Mouse (Mus musculus) liver, embryonic 16.5 days (tissue): Measurements from ENCODE around the gene Smyd3. TPM values are rescaled to one million over a fixed set of nuclear protein-coding genes. Genes with fewer than 3 reads are reported as not detected.

Experiments
- ATAC-seq: fragments of 200-750 bp; cut with Nextera tagmentation; 2 replicates; pipeline ENCODE4 v1.8.0; 2017; ENCODE audit warnings: low read depth, mild to moderate bottlenecking, moderate number of reproducible peaks, moderate library complexity
- H3K27ac ChIP-seq: fragments of 300-500 bp; sonication (generic); 2 replicates; pipeline ENCODE4 v1.5.1; 2014; ENCODE audit warnings: mild to moderate bottlenecking, low read length
- H3K27me3 ChIP-seq: fragments of 300-500 bp; sonication (generic); 2 replicates; pipeline ENCODE4 v1.6.1; 2014; ENCODE audit warnings: low read depth, low read length, mixed read lengths; ENCODE audit not compliant: control insufficient read depth, insufficient read depth
- H3K36me3 ChIP-seq: fragments of 300-500 bp; sonication (generic); 2 replicates; pipeline ENCODE4 v1.6.1; 2014; ENCODE audit warnings: mild to moderate bottlenecking; ENCODE audit not compliant: control insufficient read depth, insufficient read depth
- H3K4me1 ChIP-seq: fragments of 300-500 bp; sonication (generic); 2 replicates; pipeline ENCODE4 v1.6.1; 2014; ENCODE audit warnings: low read depth, low read length, mixed read lengths; ENCODE audit not compliant: control insufficient read depth
- H3K4me2 ChIP-seq: fragments of 300-500 bp; sonication (generic); 2 replicates; pipeline ENCODE4 v1.6.1; 2014; ENCODE audit warnings: low read depth, low read length, mixed read lengths
- H3K4me3 ChIP-seq: fragments of 300-500 bp; sonication (generic); 2 replicates; pipeline ENCODE4 v1.5.1; 2014; ENCODE audit warnings: low read depth, mild to moderate bottlenecking, low read length
- H3K9ac ChIP-seq: fragments of 300-500 bp; sonication (generic); 2 replicates; pipeline ENCODE4 v1.6.1; 2014; ENCODE audit warnings: low read depth, low read length
- H3K9me3 ChIP-seq: fragments of 300-500 bp; sonication (generic); replicated peaks from 2 replicates; pipeline ENCODE4 v1.6.1; 2016; ENCODE audit warnings: low read length; ENCODE audit not compliant: control insufficient read depth
- WGBS: fragments of 180-500 bp; shearing (Covaris S2); extraction: QIAGEN DNeasy Blood & Tissue Kit; methylation state at CpG from one replicate; pipeline ENCODE4 v1.1.7; 2014; ENCODE audit not compliant: insufficient replicate concordance; 5-methylcytosine and 5-hydroxymethylcytosine counted together
- polyA plus RNA-seq: library from polyadenylated mRNA; unstranded; fragments of >200 nt; fragmentation: Nextera tagmentation; extraction: Ambion mirVana; gene quantifications from 2 replicates; pipeline ENCODE4 v1.2.1, GENCODE M21; 2015

Gene Smyd3
- polyA plus RNA-seq, 1 experiment from 2014 or later = 6.4 TPM

DNA sequence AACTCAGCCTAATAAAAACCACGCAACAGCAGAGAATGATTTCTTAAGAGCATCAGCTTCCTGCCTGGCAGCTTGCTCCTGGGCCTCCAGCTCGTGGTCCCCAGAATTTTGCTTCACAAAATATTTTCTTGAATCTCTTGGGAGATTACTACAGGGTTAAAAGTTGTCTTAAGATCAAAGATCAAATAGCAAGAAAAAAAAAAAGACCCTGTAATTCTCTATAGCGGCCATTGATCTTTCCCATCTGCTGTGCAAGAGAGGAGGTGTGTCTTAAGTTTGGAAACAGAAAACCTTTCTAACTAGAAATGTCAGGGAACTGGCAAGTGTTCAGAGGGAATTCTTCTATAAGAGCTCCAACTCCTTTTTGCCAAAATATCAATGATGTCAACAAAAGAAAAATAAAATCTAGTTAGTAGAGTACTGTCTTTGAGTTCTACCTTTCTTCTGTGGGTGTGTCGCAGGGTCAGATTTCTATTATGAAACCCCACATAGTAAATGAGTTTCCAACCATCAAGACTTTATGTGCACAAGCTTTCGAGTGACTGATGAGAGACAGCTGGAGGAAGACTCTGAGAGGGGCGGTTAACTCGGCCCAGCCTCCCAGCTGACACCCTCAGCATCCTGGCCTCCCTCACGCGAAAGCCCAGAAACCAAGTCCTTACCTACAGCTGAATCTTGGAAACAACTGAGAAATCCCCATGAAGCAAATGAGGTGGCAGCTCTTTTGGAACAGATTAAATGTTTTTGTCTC, 59.4 kb downstream of the Smyd3 start:
- Histone ChIP-seq H3K4me3 (no peak overlapping the region), H3K27ac (no peak overlapping the region), H3K4me1 (no peaks in the 10 kb centered on the region), H3K9ac (no peak overlapping the region), H3K36me3 (no peaks in the 10 kb centered on the region), H3K27me3 (no peaks in the 10 kb centered on the region), H3K4me2 (no peak overlapping the region), H3K9me3 (no peaks in the 10 kb centered on the region)
- ATAC-seq = no peak
- WGBS = 73% methylated on average over 9 of the region's 9 CpGs

DNA sequence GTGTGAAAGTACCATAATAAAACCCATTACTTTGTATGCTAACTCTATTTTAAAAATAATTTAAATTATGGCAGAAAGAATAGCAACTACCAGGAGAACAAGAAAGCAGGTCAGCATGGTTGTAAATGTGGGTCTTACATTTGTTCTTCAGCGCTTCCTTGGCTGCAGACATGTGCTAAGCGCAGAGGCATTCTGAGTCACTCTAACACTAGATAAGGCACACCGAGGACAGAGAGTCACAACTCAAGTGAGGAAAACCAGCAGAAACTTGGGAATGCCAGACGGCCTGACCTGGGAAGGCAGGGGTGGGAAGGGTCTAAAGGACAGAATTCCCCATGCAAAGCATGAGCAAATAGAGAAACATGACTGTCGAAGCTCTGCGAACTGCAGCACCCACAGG, 63.2 kb downstream of the Smyd3 start:
- H3K9ac ChIP-seq = no peak overlapping the region
- H3K4me2 ChIP-seq = no peak overlapping the region
- no peak overlapping the region for H3K4me3 ChIP-seq
- no peaks in the 10 kb centered on the region for H3K27me3 ChIP-seq
- H3K9me3 ChIP-seq = no peaks in the 10 kb centered on the region
- 60% methylated on average over 6 of the region's 6 CpGs for WGBS
- H3K4me1 ChIP-seq = no peaks in the 10 kb centered on the region
- ATAC-seq = no peak
- no peaks in the 10 kb centered on the region for H3K36me3 ChIP-seq
- no peak overlapping the region for H3K27ac ChIP-seq

DNA sequence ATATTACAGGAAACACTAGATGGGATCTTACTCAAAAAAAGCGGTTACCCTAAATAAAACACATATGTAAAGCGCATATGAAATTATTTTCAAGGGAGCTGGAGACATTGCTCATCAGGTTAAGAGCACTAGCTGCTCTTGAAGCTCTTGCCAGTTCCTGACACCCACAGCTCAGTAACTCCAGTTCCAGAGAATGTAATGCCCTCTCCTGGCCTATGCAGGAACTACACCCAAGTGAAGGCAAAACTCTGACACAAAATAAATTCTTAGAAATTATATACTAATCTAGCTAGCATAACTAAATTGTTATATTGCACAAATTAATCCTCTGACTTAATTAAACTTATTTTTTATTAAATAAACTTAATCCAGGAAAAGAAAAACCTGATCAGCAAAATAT, 66.6 kb downstream of the Smyd3 start:
- no peaks in the 10 kb centered on the region for H3K36me3 ChIP-seq
- H3K9ac ChIP-seq = no peak overlapping the region
- H3K27me3 ChIP-seq = no peaks in the 10 kb centered on the region
- no peak overlapping the region for H3K27ac ChIP-seq
- ATAC-seq = no peak
- WGBS = 83% methylated on average over 2 of the region's 2 CpGs
- no peaks in the 10 kb centered on the region for H3K4me1 ChIP-seq
- no peak overlapping the region for H3K4me3 ChIP-seq
- no peaks in the 10 kb centered on the region for H3K9me3 ChIP-seq
- no peak overlapping the region for H3K4me2 ChIP-seq

DNA sequence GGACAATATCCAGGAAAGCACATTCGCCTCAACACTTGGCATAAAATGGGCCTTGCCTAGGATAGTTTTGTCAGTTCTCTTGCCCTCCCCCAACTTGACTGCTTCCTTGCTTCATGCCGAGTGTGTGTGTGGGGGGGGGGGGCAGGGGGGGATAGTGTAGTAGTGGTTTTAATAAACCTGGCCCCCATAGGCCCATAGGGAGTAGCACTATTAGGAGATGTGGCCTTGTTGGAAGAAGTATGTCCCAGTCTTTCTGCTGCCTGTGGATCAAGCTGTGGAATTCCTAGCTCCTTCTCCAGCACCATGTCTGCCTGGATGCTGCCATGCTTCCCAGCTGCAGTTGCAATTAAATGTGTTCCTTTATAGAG, 71.0 kb downstream of the Smyd3 start:
- no peak overlapping the region for H3K4me2 ChIP-seq
- H3K4me3 ChIP-seq = no peak overlapping the region
- H3K9me3 ChIP-seq = no peaks in the 10 kb centered on the region
- no peak overlapping the region for H3K27ac ChIP-seq
- no peaks in the 10 kb centered on the region for H3K4me1 ChIP-seq
- 43% methylated on average over 2 of the region's 2 CpGs for WGBS
- H3K36me3 ChIP-seq = no peaks in the 10 kb centered on the region
- no peaks in the 10 kb centered on the region for H3K27me3 ChIP-seq
- no peak overlapping the region for H3K9ac ChIP-seq
- no peak for ATAC-seq

DNA sequence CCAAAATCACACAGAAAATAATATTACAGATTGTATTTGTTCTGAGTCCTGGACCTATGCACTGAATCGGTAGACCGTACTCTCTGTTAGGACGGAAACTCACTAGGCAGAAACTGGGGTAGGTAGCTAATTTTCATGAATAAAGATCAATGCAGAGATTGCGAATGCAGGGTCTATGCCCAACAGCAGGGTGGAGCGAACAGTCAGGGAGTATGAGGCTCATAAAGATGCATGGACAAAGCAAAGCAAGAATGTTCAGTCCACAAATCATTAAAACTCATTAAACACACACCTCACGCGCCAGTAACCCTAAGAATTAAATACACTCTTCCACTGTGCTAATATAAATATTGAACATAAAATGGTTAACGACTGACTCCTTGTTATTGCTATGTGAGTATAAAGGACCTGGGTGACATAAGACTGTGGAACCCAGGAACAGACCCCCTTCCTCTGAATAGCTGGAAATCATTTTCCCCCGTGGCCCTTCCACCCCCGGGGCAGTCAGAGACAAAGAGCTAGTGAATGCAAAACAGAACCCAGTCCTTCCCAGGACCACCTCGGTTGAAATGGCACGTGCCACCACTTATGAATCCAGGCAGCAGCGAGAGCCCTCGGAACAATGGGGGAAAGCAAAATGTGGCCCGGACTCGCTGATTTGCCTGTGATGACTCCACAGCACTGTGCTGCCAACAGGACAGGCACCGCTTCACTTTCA, 71.6 kb downstream of the Smyd3 start:
- H3K27me3 ChIP-seq = no peaks in the 10 kb centered on the region
- H3K36me3 ChIP-seq = no peaks in the 10 kb centered on the region
- no peak for ATAC-seq
- no peaks in the 10 kb centered on the region for H3K4me1 ChIP-seq
- H3K4me2 ChIP-seq = no peak overlapping the region
- H3K4me3 ChIP-seq = no peak overlapping the region
- 62% methylated on average over 17 of the region's 17 CpGs for WGBS
- H3K9me3 ChIP-seq = no peaks in the 10 kb centered on the region
- H3K27ac ChIP-seq = no peak overlapping the region
- no peak overlapping the region for H3K9ac ChIP-seq

DNA sequence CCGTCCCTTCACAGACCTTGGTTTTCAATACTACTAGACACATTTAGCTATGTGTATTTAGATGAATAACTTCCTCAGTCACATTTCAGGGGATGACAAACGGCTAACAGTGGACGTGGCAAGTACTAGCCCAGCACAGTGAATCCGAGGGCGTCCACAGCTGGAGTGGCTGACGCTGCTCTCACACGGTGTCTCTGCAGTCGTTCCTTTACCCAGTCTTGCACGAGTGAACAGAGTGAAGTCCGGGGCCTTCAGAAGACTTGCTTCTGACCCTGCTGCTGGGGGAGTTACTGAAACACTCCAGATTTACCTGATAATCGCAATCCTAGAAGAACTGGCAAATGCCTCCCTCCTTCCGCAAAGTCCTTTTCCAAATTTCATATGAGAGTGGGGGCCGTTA, 74.0 kb downstream of the Smyd3 start:
- Histone ChIP-seq H3K9ac (no peak overlapping the region), H3K36me3 (no peaks in the 10 kb centered on the region), H3K4me3 (no peak overlapping the region), H3K4me1 (no peaks in the 10 kb centered on the region), H3K4me2 (no peak overlapping the region), H3K27ac (no peak overlapping the region), H3K9me3 (no peaks in the 10 kb centered on the region), H3K27me3 (no peaks in the 10 kb centered on the region)
- no peak for ATAC-seq
- WGBS = 71% methylated on average over 13 of the region's 13 CpGs

DNA sequence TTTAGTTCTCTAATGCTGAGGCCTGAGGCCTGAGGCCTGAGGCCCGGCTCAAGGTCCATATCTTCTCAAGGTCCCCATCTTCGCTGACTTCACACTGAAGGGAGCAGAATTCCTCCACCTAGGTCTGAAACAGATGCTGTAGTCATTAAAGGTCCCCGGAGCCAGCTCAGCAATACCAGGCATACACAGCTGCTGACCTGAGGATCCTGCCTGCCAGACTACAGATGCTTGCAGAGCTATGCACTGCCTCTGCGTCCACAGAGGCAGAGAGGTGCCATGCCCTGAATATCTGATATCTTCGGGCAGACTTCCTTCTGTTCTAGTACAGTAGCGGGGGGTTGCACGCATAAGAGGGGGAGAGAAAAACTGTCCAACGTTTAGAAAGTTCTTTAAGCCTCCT, 74.4 kb downstream of the Smyd3 start:
- 54% methylated on average over 8 of the region's 8 CpGs for WGBS
- no peak overlapping the region for H3K4me3 ChIP-seq
- H3K9me3 ChIP-seq = no peaks in the 10 kb centered on the region
- no peaks in the 10 kb centered on the region for H3K36me3 ChIP-seq
- no peak overlapping the region for H3K27ac ChIP-seq
- no peaks in the 10 kb centered on the region for H3K27me3 ChIP-seq
- no peak overlapping the region for H3K9ac ChIP-seq
- ATAC-seq = no peak
- no peaks in the 10 kb centered on the region for H3K4me1 ChIP-seq
- no peak overlapping the region for H3K4me2 ChIP-seq

DNA sequence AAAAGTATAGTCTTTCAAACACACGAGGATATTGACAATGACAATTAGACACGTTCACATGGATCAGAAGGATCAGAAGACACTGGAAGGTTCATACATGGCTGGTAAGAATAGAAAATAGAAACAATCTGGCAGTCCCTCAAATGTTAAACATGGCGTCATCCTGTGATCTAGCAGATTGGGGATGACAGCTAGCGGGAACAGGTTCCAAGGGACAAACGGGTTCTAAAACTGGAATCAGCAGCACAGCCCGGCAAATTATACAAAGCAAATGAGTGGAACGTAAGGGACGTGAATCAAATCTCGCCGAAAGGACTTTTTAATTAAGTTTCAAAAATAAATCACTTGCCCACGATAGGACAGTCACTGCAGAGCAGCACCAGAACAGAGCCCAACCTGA, 81.2 kb downstream of the Smyd3 start:
- Histone ChIP-seq H3K27ac (no peak overlapping the region), H3K4me3 (no peak overlapping the region), H3K4me2 (no peak overlapping the region), H3K9me3 (no peaks in the 10 kb centered on the region), H3K36me3 (no peaks in the 10 kb centered on the region), H3K9ac (no peak overlapping the region), H3K4me1 (no peaks in the 10 kb centered on the region), H3K27me3 (no peaks in the 10 kb centered on the region)
- ATAC-seq = no peak
- WGBS = 74% methylated on average over 11 of the region's 11 CpGs

DNA sequence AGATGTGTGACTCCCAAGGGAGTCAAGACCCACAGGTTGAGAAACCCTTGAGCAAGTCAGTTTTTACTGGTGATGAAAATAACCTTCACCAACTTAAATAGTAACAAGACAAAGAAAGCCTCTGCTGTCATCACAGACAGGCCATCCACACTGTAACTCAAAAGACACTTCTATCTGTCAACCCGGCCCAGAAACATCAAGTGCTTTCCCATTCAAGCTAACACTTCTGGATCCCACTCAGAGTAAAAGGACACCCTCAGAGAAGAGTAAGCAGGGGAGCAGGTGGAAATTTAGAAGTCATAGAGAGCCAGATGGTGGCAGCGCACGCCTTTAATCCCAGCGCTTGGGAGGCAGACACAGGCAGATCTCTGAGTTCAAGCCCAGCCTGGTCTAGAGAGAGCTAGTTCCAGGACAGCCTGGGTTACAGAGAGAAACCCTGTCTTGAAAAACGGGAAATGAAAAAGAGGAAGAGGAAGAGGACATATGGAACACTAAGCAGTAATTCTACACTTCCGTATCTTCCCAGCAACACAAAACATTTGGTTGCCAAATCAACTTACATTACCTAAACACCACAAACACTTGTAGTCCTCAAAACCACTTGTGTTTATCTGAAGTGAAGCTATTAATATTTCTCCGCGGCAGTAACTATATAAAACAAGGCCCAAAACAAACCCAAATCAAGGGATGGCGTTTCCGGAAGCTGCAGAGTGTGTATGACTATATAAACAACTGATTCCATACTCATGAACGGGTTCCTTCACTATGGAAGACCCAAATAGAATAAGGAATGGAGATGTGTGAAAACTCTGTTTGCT, 83.2 kb downstream of the Smyd3 start:
- no peak overlapping the region for H3K9ac ChIP-seq
- ATAC-seq = peak; percentile 11; the same call in 1 of the 2 replicates
- no peak overlapping the region for H3K27ac ChIP-seq
- WGBS = 71% methylated on average over 11 of the region's 11 CpGs
- H3K4me1 ChIP-seq = no peaks in the 10 kb centered on the region
- H3K27me3 ChIP-seq = no peaks in the 10 kb centered on the region
- H3K36me3 ChIP-seq = no peaks in the 10 kb centered on the region
- no peak overlapping the region for H3K4me3 ChIP-seq
- H3K4me2 ChIP-seq = no peak overlapping the region
- no peaks in the 10 kb centered on the region for H3K9me3 ChIP-seq
